Mouse (Mus musculus) bone marrow macrophage, adult 2 months (primary cell): ENCODE data around the gene Gm48552.

Source experiments
- CTCF ChIP-seq: IDR thresholded peaks from 2 replicates; pipeline ENCODE4 v1.5.1; 2012; ENCODE audit warnings: low read depth, mild to moderate bottlenecking, low read length, moderate library complexity
- POLR2A ChIP-seq: IDR thresholded peaks from 2 replicates; pipeline ENCODE4 v1.6.1; 2012; ENCODE audit warnings: mild to moderate bottlenecking, low read depth, low read length, borderline replicate concordance

DNA sequence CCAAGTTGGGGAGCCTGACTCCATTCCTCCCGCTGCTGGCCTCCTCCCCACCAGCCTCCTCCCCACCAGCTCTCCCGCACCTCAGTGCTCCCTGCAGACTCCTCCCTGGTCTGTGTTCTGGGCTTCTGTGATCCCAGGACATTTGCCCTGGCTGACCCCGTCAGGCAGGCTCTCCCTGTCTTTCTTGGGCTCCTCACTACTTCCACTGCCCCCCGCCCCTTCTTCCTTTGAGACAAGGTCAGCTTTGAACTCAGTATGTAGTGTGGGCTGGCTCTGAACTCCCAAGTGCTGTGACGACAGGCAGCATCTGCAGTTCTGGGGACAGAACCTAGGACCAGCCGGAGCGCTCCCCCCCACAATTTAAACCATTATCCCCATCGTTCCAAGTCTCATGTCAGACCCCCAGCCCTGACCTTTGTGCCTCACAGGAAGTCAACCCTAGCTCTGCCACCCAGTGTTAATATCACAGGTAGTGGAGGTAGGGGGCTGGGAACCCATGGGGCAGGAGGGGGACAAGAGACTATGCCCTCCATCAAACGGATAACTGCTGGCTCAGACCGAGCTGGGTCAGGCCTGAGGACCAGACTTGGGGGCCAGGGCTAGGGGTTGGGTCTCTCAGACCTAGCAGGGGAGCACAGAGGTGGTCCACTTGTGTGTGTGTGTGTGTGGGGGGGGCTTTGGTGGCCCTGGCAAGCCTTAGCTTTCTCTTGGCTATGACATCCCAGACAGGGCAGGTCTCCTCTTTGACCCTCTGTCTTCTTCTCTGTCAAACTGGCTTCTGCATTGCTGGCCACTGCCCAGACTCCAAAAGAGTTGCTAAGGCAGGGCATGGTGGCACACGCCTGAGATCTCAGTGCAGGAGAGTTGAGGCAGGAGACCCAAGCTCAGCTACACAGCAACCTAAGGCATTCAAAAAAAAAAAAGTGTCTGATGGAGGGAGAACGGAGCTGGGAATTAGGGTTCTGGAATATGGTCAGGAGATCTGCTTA, 28.7 kb downstream of the Gm48552 start:
- TF ChIP-seq CTCF, result no peak
- no peak for TF ChIP-seq POLR2A
